Mouse (Mus musculus) spleen, adult 2 months (tissue): ENCODE data around the gene Slc43a2. TPM values are rescaled to one million over a fixed set of nuclear protein-coding genes. Genes with fewer than 3 reads are reported as not detected.

Source experiments
- DNase-seq, 2 experiments: peaks; one replicate each; pipeline versions ENCODE4 v3.0.0 to v3.0.0-alpha.2; 2012 to 2021; ENCODE audit warnings: low spot score in 2 of 2, low read depth in 1 of 2
- H3K27ac ChIP-seq: fragments of 200-500 bp; 2 replicates; pipeline ENCODE4 v1.5.1; 2012; ENCODE audit warnings: low read length, inconsistent platforms; ENCODE audit not compliant: insufficient read depth
- H3K27me3 ChIP-seq: fragments of 200-500 bp; 2 replicates; pipeline ENCODE4 v1.6.1; 2012; ENCODE audit warnings: mild to moderate bottlenecking, moderate library complexity, low read length, inconsistent platforms; ENCODE audit not compliant: control insufficient read depth, insufficient read depth
- H3K36me3 ChIP-seq: fragments of 200-500 bp; 2 replicates; pipeline ENCODE4 v1.6.1; 2012; ENCODE audit warnings: mild to moderate bottlenecking, low read length, inconsistent platforms; ENCODE audit not compliant: control insufficient read depth, insufficient read depth
- H3K4me1 ChIP-seq: fragments of 200-500 bp; 2 replicates; pipeline ENCODE4 v1.6.1; 2011; ENCODE audit warnings: inconsistent platforms; ENCODE audit not compliant: control insufficient read depth, insufficient read depth, insufficient read length
- H3K4me3 ChIP-seq: fragments of 200-500 bp; 2 replicates; pipeline ENCODE4 v1.5.1; 2011; ENCODE audit warnings: mild to moderate bottlenecking, inconsistent platforms; ENCODE audit not compliant: insufficient read depth, insufficient read length; ENCODE audit errors: extremely low read depth
- CTCF ChIP-seq: fragments of 200-500 bp; IDR thresholded peaks from 2 replicates; pipeline ENCODE4 v1.5.1; 2011; ENCODE audit warnings: mild to moderate bottlenecking, inconsistent platforms; ENCODE audit not compliant: insufficient read depth, insufficient read length, insufficient replicate concordance; ENCODE audit errors: extremely low read depth
- POLR2A ChIP-seq: fragments of 200-500 bp; IDR thresholded peaks from 2 replicates; pipeline ENCODE4 v1.6.1; 2011; ENCODE audit warnings: low read depth, low read length, inconsistent platforms
- WGBS: fragments of 180-500 bp; shearing (Covaris S2); methylation state at CpG from one replicate; pipeline ENCODE4 v1.1.7; 2018; 5-methylcytosine and 5-hydroxymethylcytosine counted together
- polyA plus RNA-seq: library from polyadenylated mRNA; depleted of rRNA; stranded (reverse); fragments of >200 nt; gene quantifications from 2 replicates; pipeline ENCODE4 v1.2.3, GENCODE M21; 2012

The Slc43a2 gene
- polyA plus RNA-seq, 1 experiment = 57.3 TPM

- Histone ChIP-seq H3K36me3 (peaks cover 13% of the 10 kb centered on the region), H3K4me1 (peaks cover 18% of the 10 kb centered on the region; the same call in 1 of the 2 replicates), H3K27me3 (no peaks in the 10 kb centered on the region), H3K27ac (peak overlapping the region; percentile 76), H3K4me3 (no peak overlapping the region)
- DNase-seq = peak; percentile 83 to 90
- TF ChIP-seq CTCF = peak; percentile 90; the same call in 1 of the 2 replicates
- TF ChIP-seq POLR2A = no peak
- WGBS = 12% methylated on average over 12 of the region's 12 CpGs
Measured at GRCm38 (mm10) chr11:75572854-75573650, 41.6 kb downstream of the Slc43a2 start.

- 93% methylated on average over 5 of the region's 5 CpGs for WGBS
- no peak for DNase-seq
- no peak overlapping the region for H3K27ac ChIP-seq
- TF ChIP-seq CTCF (no peak), POLR2A (no peak)
- H3K4me1 ChIP-seq = peaks cover 18% of the 10 kb centered on the region; the same call in 1 of the 2 replicates
- H3K27me3 ChIP-seq = no peaks in the 10 kb centered on the region
- peaks cover 6% of the 10 kb centered on the region; the same call in 1 of the 2 replicates for H3K36me3 ChIP-seq
- no peak overlapping the region for H3K4me3 ChIP-seq
Measured at GRCm38 (mm10) chr11:75574378-75575123, 43.1 kb downstream of the Slc43a2 start.

- Histone ChIP-seq H3K27ac (no peak overlapping the region), H3K4me1 (peaks cover 18% of the 10 kb centered on the region; the same call in 1 of the 2 replicates), H3K4me3 (no peak overlapping the region), H3K36me3 (0 out of 2 replicates have a peak, but pooled peaks cover 3% of the 10 kb centered on the region), H3K27me3 (no peaks in the 10 kb centered on the region)
- no peak for TF ChIP-seq POLR2A
- no peak for TF ChIP-seq CTCF
- DNase-seq = peak in 1 of 2 experiments; percentile 36
- 14% methylated on average over 9 of the region's 9 CpGs for WGBS
Measured at GRCm38 (mm10) chr11:75575560-75576123, 44.1 kb downstream of the Slc43a2 start.

- DNase-seq = no peak
- no peaks in the 10 kb centered on the region for H3K36me3 ChIP-seq
- no peak for TF ChIP-seq POLR2A
- no peak for TF ChIP-seq CTCF
- no peaks in the 10 kb centered on the region for H3K27me3 ChIP-seq
- no peak overlapping the region for H3K27ac ChIP-seq
- peaks cover 6% of the 10 kb centered on the region; the same call in 1 of the 2 replicates for H3K4me1 ChIP-seq
- H3K4me3 ChIP-seq = no peak overlapping the region
- WGBS = 91% methylated on average over 5 of the region's 5 CpGs
Measured at GRCm38 (mm10) chr11:75578609-75579008, 47.1 kb downstream of the Slc43a2 start.

GRCm38 (mm10) chr11:75581495-75582149 is 50.1 kb downstream of the Slc43a2 start:
- Histone ChIP-seq H3K4me3 (no peak overlapping the region), H3K36me3 (no peaks in the 10 kb centered on the region), H3K27me3 (no peaks in the 10 kb centered on the region), H3K27ac (no peak overlapping the region), H3K4me1 (no peaks in the 10 kb centered on the region; the same call in 1 of the 2 replicates)
- no peak for DNase-seq
- no peak for TF ChIP-seq POLR2A
- no peak for TF ChIP-seq CTCF
- WGBS = 82% methylated on average over 7 of the region's 7 CpGs

GRCm38 (mm10) chr11:75583521-75583920 is 52.0 kb downstream of the Slc43a2 start:
- 75% methylated on average over 2 of the region's 2 CpGs for WGBS
- no peaks in the 10 kb centered on the region for H3K27me3 ChIP-seq
- no peaks in the 10 kb centered on the region; the same call in 1 of the 2 replicates for H3K4me1 ChIP-seq
- TF ChIP-seq CTCF (no peak), POLR2A (no peak)
- no peak overlapping the region for H3K27ac ChIP-seq
- no peaks in the 10 kb centered on the region for H3K36me3 ChIP-seq
- H3K4me3 ChIP-seq = no peak overlapping the region
- no peak for DNase-seq
